Mouse (Mus musculus) liver, postnatal 0 days (tissue): ENCODE measurements around the gene Sp2. TPM values are rescaled to one million over a fixed set of nuclear protein-coding genes. Genes with fewer than 3 reads are reported as not detected.

Source experiments
- ATAC-seq: fragments of 200-750 bp; cut with Nextera tagmentation; 2 replicates; pipeline ENCODE4 v1.8.0; 2017; ENCODE audit warnings: mild to moderate bottlenecking, moderate library complexity
- DNase-seq: peaks from one replicate; pipeline ENCODE4 v3.0.0-alpha.2; 2016
- H3K27ac ChIP-seq: fragments of 300-500 bp; sonication (generic); 2 replicates; pipeline ENCODE4 v1.5.1; 2014; ENCODE audit warnings: antibody characterized with exemption, moderate library complexity, mild to moderate bottlenecking, low read depth
- H3K27me3 ChIP-seq: fragments of 300-500 bp; sonication (generic); 2 replicates; pipeline ENCODE4 v1.6.1; 2014; ENCODE audit warnings: low read length, control low read depth, mixed read lengths; ENCODE audit not compliant: insufficient read depth
- H3K36me3 ChIP-seq: fragments of 300-500 bp; sonication (generic); replicated peaks from 2 replicates; pipeline ENCODE4 v1.6.1; 2014; ENCODE audit warnings: mild to moderate bottlenecking, control low read depth, low read length, moderate library complexity, mixed read lengths; ENCODE audit not compliant: insufficient read depth
- H3K4me1 ChIP-seq: fragments of 300-500 bp; sonication (generic); 2 replicates; pipeline ENCODE4 v1.6.1; 2014; ENCODE audit warnings: antibody characterized with exemption, mild to moderate bottlenecking, control low read depth; ENCODE audit not compliant: insufficient read depth
- H3K4me2 ChIP-seq: fragments of 300-500 bp; sonication (generic); 2 replicates; pipeline ENCODE4 v1.6.1; 2014; ENCODE audit warnings: low read depth, mild to moderate bottlenecking, low read length, moderate library complexity, mixed read lengths
- H3K4me3 ChIP-seq: fragments of 300-500 bp; sonication (generic); 2 replicates; pipeline ENCODE4 v1.5.1; 2014; ENCODE audit warnings: low read depth, low read length
- H3K9ac ChIP-seq: fragments of 300-500 bp; sonication (generic); replicated peaks from 2 replicates; pipeline ENCODE4 v1.6.1; 2014; ENCODE audit warnings: mild to moderate bottlenecking, moderate library complexity
- H3K9me3 ChIP-seq: fragments of 300-500 bp; sonication (generic); 2 replicates; pipeline ENCODE4 v1.6.1; 2016; ENCODE audit warnings: mild to moderate bottlenecking, control low read depth, low read length, mixed read lengths
- CTCF ChIP-seq: sonication (generic); IDR thresholded peaks from 2 replicates; pipeline ENCODE4 v1.5.1; 2016; ENCODE audit warnings: antibody characterized with exemption, low read depth
- EP300 ChIP-seq: IDR thresholded peaks from 2 replicates; pipeline ENCODE4 v1.6.1; 2016; ENCODE audit warnings: antibody characterized with exemption, low read depth, mild to moderate bottlenecking
- WGBS: fragments of 180-500 bp; shearing (Covaris S2); extraction: QIAGEN DNeasy Blood & Tissue Kit; methylation state at CpG from one replicate; pipeline ENCODE4 v1.1.7; 2014; ENCODE audit not compliant: insufficient replicate concordance; 5-methylcytosine and 5-hydroxymethylcytosine counted together
- polyA plus RNA-seq: library from polyadenylated mRNA; unstranded; fragments of >200 nt; fragmentation: Nextera tagmentation; extraction: Ambion mirVana; gene quantifications from 2 replicates; pipeline ENCODE4 v1.2.1, GENCODE M21; 2015

Sp2 gene
- polyA plus RNA-seq, 1 experiment from 2014 or later, result 6.8 TPM

GRCm38 (mm10) chr11:96969280-96969722 lies 13.5 kb downstream of the Sp2 start:
- Histone ChIP-seq H3K9me3 (no peaks in the 10 kb centered on the region), H3K4me1 (peaks cover 40% of the 10 kb centered on the region), H3K27ac (peak overlapping the region; percentile 87), H3K36me3 (peaks cover 4% of the 10 kb centered on the region; the same call in 1 of the 2 replicates), H3K9ac (0 out of 2 replicates have a peak overlapping the region, but pooled peaks have one; percentile 38), H3K27me3 (no peaks in the 10 kb centered on the region), H3K4me2 (peak overlapping the region; percentile 64), H3K4me3 (no peak overlapping the region)
- DNase-seq (no peak), ATAC-seq (no peak)
- WGBS, result 53% methylated on average over 5 of the region's 5 CpGs
- TF ChIP-seq EP300 (no peak), CTCF (no peak)

- peaks cover 11% of the 10 kb centered on the region; the same call in 1 of the 2 replicates for H3K36me3 ChIP-seq
- ATAC-seq (no peak), DNase-seq (no peak)
- H3K27me3 ChIP-seq, result no peaks in the 10 kb centered on the region
- peaks cover 39% of the 10 kb centered on the region for H3K4me1 ChIP-seq
- H3K9me3 ChIP-seq, result no peaks in the 10 kb centered on the region
- H3K9ac ChIP-seq, result peak overlapping the region; percentile 14
- peak overlapping the region; percentile 64 for H3K4me2 ChIP-seq
- 48% methylated on average over 6 of the region's 6 CpGs for WGBS
- TF ChIP-seq EP300 (no peak), CTCF (no peak)
- 0 out of 2 replicates have a peak overlapping the region, but pooled peaks have one; percentile 6 for H3K4me3 ChIP-seq
- peak overlapping the region; percentile 87 for H3K27ac ChIP-seq
Observed at GRCm38 (mm10) chr11:96968476-96968875, 14.3 kb downstream of the Sp2 start.

- whole genome bisulfite sequencing, result 29% methylated on average over 11 of the region's 11 CpGs
Observed at GRCm38 (mm10) chr11:96967544-96968269, 15.1 kb downstream of the Sp2 start.

GRCm38 (mm10) chr11:96966914-96967543 lies 15.7 kb downstream of the Sp2 start:
- H3K27me3 ChIP-seq, result no peaks in the 10 kb centered on the region
- peak; percentile 66 for DNase-seq
- peak overlapping the region; percentile 87 for H3K27ac ChIP-seq
- H3K4me1 ChIP-seq, result peaks cover 38% of the 10 kb centered on the region
- WGBS, result 14% methylated on average over 13 of the region's 13 CpGs
- peak overlapping the region; percentile 64 for H3K4me2 ChIP-seq
- peak overlapping the region; percentile 36 for H3K4me3 ChIP-seq
- H3K9me3 ChIP-seq, result no peaks in the 10 kb centered on the region
- peak; percentile 85 for ATAC-seq
- H3K9ac ChIP-seq, result peak overlapping the region; percentile 14
- TF ChIP-seq CTCF (no peak), EP300 (peak; percentile 20; the same call in 1 of the 2 replicates)
- H3K36me3 ChIP-seq, result peaks cover 22% of the 10 kb centered on the region

More at GRCm38 (mm10) chr11:96967544-96968269, 15.1 kb downstream of the Sp2 start:
- ATAC-seq (peak; percentile 9; the same call in 1 of the 2 replicates), DNase-seq (no peak)
- Histone ChIP-seq H3K36me3 (peaks cover 17% of the 10 kb centered on the region), H3K4me1 (peaks cover 38% of the 10 kb centered on the region), H3K9me3 (no peaks in the 10 kb centered on the region), H3K9ac (peak overlapping the region; percentile 14), H3K4me2 (peak overlapping the region; percentile 64), H3K27me3 (no peaks in the 10 kb centered on the region), H3K4me3 (peak overlapping the region; percentile 36), H3K27ac (peak overlapping the region; percentile 87)
- no peak for TF ChIP-seq CTCF
- no peak for TF ChIP-seq EP300

- no peak for ATAC-seq
- Histone ChIP-seq H3K27ac (peak overlapping the region; percentile 87), H3K4me1 (peaks cover 38% of the 10 kb centered on the region), H3K9me3 (no peaks in the 10 kb centered on the region), H3K4me3 (no peak overlapping the region), H3K36me3 (peaks cover 30% of the 10 kb centered on the region), H3K9ac (no peak overlapping the region), H3K4me2 (0 out of 2 replicates have a peak overlapping the region, but pooled peaks have one; percentile 64), H3K27me3 (no peaks in the 10 kb centered on the region)
- WGBS, result 59% methylated on average over 3 of the region's 3 CpGs
- TF ChIP-seq CTCF (no peak), EP300 (no peak)
- no peak for DNase-seq
Observed at GRCm38 (mm10) chr11:96966172-96966571, 16.6 kb downstream of the Sp2 start.

- Histone ChIP-seq H3K4me3 (no peak overlapping the region), H3K27ac (peak overlapping the region; percentile 12; the same call in 1 of the 2 replicates), H3K9ac (no peak overlapping the region), H3K9me3 (no peaks in the 10 kb centered on the region), H3K4me2 (no peak overlapping the region), H3K36me3 (peaks cover 54% of the 10 kb centered on the region), H3K27me3 (no peaks in the 10 kb centered on the region), H3K4me1 (peaks cover 19% of the 10 kb centered on the region)
- no peak for TF ChIP-seq EP300
- peak; percentile 98 for TF ChIP-seq CTCF
- ATAC-seq (peak; percentile 71), DNase-seq (peak; percentile 91)
- WGBS, result 26% methylated on average over 8 of the region's 8 CpGs
Observed at GRCm38 (mm10) chr11:96963580-96963979, 19.2 kb downstream of the Sp2 start.
